Mouse (Mus musculus): ENCODE data around the gene Zfp446.
A peak's percentile ranks its signal among the peaks of the same experiment; 100 is the strongest.
"Not testable (repeated sequence)": the region's sequence is repeated elsewhere in the genome, so short reads cannot be mapped to it uniquely, and the experiment has no call there.

Gene Zfp446

DNA sequence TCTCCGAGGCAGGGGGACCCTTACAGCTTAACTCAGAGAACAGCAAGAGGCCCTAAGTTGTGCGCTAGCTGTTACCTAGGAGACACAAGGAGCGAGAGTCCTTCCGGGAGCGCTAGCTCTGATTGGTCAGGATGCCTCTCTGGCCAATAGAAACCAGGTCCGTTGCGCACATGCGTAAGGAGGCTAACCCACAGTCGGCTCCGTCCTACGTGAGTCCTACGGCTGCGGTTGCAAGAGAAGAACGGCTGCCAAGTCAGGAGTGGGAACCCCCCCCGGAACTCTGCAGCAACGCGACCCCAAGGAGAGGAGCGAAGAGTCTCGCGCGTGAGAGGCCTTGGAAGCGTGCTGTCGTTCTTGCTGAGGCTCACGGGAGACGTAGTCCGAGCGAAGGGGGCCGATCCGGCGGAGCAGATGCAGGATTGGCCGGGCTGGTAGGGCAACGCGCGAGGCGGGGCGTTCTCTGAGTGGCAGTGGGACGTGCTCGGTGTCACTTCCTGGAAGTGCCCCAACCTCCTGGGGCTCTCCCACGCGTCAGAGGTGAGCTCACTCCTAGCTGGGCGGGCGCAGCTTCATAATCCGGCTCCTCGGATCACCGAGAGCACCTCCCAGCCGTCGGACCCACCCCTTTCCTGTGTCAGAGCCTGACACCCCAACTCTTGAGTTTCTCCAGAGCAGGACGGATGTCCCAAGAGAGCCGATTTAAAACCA is at the start of gene Zfp446:
Gene Zfp446 (plus strand): TSS at position 167 of the 708 bp plus-strand sequence.
- DNase-seq (ENCODE audit: low spot score), result peak; percentile 94

DNA sequence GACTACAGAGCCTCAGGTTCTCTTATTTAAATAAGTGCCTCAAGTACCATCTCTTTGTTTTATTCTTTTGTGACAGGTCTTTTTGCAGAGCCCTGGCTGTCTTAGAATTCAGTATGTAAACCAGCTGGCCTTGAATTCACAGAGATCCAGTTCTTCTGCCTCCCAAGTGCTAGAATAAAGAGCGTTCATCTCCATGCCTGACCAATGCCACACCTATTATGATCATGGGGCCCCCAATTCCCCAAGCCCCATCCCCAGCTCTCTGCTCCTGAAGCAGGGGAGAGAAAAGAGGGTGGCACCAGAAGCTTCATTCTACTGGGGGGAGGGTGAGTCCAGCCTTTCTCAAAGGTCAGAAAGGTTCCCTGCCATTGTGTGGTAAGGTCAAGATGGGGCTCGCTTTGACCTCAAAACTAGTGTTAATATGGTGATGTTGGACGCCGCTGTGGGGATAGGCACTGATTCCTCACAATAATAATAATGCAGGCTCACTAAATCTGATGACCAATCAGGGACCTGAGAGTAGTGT is 44.0 kb upstream of the Zfp446 start:
- DNase-seq (ENCODE audit: low spot score), result no peak

DNA sequence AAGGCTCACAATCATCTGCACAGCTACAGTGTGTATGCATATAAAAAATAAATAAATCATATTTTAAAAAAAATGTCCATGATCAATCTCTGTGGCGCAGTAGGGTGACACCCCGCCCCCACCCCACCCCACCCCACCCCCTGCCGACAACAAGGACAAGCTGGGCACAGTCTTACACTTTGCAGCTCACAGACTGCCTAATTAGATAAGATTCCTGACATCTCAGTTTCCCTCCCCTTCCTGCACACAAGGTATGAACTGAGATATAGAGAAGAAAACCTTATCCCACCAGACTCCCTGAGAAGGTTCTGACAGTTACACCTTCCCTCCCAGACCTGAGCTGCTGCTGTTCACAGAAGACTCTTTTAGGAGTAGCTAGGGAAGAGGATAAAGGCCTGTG is 42.8 kb upstream of the Zfp446 start:
- no peak for DNase-seq (ENCODE audit: low spot score)

DNA sequence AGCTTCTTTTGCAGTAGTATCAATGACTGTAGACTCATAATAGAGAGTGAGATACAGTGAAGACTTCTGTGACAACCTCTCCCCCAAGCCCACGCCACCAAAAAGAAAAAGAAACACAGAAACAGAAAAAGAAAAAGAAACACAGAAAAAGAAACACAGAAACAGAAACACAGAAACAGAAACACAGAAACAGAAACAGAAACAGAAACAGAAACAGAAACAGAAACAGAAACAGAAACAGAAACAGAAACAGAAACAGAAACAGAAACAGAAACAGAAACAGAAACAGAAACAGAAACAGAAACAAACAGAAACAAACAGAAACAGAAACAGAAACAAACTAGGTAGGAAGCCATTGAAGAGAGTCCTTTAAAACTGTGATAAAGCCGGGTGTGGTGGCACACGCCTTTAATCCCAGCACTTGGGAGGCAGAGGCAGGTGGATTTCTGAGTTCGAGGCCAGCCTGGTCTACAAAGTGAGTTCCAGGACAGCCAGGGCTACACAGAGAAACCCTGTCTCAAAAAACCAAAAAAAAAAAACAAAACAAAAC is 40.3 kb upstream of the Zfp446 start:
- not testable (repeated sequence) for DNase-seq (ENCODE audit: low spot score)

DNA sequence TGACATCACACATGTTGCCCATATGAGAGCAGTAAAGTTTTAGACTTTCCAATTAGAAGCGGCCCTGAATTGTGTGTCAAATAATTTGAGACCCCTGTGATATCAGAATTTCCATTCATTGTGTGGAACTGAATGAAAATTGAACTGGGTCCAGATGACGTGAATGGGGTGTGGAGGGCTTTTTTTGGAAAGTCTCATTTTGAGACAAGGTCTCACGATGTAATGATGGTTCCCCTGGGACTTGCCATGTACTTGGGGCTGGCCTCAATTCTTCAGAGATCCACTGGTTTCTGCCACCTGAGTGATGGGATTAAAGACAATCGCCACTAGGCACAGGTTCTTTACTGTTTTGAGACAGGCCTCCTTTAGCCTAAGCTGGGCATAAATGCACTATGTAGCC is 37.0 kb upstream of the Zfp446 start:
- DNase-seq (ENCODE audit: low spot score), result no peak

DNA sequence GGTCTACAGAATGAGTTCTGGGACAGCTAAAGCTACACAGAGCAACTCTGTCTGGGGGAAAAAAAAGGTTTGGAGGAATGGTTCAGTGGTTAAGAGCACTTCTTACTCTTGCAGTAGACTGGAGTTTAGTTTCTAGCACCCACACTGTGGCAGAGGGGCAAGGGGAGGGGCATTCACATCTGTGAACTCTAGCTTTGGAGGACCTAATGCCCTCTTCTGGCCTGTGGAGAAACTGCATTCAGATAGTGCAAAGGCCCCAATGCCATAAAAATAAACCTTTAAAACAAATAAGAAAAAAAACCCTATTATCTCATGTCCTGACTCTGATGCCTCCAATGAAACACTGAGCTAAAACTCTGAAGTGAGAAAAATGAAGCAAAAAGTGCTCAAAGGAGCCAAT is 34.2 kb upstream of the Zfp446 start:
- no peak for DNase-seq (ENCODE audit: low spot score)

DNA sequence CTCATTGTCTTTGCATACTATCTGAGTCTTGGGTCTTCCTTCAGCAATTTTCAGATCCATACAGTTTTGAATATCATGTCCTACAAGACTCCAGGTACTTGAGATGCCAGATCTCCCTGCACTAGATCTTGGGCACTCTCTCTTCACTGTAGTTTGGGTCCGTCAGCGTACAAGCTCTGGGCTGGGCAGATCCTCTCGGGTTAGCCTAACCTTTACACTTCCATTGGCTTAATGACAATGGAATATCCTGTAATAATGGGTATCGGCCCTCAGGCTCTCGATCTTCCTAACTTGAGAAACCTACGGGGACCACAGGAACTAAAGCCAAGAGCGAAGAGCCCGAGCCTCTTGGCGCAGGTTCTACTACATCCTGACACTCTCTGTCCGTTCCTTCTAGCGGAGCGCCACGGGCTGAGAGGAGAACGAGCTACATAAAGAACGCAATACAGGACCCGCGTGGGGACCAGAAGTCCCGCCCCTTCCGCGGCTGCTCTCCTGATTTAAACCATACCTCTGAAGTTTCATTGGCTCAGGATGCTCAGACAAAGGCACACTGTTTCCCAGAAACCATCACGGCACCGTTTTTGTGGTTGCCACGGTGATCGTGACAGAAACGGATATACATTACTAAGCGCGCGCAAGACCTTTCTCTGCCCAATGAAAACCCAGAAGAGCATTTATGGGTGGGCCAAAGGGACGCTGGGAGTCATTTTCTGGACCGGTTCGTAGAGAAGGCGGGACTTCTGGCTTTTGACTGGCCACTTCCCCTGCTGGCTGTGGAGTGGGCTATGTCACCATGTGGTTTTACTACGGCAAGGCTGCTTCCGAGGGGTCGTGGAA is 28.4 kb upstream of the Zfp446 start:
- peak; percentile 89 for DNase-seq (ENCODE audit: low spot score)

DNA sequence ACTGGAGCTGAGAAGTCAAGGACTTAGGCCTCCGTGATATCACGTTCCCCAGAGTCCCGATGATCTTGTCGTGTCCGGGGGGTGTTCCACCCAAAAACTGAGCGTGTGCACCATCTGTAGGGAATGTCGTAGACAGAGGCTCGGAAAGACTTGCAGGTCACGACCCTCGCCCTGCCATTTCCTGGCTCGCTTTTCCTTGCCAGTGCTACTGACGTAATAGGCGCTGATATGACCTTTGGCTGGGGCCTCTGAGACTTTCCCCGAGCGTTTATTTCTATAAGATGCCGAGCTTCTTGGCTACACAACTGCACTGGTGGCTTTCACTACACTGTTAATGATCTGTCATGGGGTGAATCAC is 27.8 kb upstream of the Zfp446 start:
- no peak for DNase-seq (ENCODE audit: low spot score)

DNA sequence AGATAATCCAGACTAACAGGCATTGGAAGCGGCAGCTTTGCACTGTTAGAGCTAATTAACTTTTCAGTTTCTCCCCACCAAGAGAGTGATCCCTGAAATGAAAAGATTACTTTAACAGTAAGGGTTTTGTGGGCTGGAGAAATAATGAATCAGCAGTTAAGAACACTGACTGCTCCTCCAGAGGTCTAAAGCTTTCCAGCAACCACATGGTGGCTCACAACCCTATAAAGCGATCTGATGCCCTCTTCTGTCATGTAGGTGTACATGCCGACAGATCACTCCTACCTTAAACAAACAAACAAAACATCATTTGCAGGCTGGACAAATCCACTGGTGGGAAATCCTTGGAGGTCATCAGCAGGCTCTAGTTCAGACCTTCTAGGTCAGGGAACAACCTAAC is 22.8 kb upstream of the Zfp446 start:
- no peak for DNase-seq (ENCODE audit: low spot score)

DNA sequence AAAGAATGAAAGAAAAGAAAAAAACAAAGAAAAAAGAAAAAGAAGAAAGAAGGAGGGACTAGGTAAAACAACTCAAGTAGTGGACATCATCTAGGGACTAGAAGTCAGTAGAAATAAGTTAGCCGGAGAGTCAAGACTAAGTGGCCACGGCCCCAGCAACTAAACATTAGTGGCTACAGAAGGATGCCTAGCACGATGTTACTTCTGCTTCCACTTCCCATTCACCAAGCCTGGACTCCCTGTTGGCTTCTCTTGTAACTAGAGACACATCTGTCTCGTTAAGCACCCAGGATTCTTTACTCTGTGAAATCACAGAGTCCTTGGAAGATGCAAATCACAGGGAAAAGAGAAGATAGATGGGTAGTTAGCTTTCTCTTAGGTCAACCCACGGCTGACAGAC is 20.1 kb upstream of the Zfp446 start:
- no peak for DNase-seq (ENCODE audit: low spot score)

DNA sequence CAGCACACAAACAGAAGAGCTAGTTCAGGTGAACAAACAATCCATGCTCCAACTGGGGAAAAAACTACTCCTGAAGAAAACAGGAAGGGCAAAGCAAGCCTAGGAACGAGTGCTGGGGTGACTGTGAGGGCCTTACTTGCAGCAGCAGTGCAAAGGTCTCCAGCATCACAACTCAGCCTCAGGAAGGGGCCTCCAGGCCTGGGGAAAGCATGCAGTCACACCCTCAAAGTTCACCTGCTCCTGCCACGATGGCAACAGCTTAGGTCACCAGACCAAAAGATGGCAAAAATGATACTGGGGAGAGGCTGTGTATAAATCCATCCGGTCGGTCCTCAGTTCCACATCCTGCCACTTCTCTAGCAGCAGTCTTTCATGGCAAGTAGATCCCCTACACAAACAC is 18.7 kb upstream of the Zfp446 start:
- DNase-seq (ENCODE audit: low spot score), result no peak

DNA sequence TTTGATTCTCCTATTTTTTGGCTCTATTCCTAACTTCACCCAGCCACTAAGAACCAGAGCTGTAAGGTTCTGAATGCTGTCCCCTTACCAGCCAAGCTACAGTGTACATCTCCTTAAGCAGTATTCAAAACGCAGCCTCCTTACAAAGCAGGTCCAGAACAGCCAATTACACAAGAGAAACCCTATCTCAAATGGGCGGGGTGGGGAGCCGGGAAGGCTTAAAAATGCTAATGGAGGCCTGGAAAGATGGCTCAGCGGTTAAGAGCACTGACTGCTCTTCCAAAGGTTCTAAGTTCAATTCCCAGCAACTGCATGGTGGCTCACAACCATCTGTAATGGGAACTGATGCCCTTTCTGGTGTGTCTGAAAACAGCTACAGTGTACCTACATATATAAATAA is 17.9 kb upstream of the Zfp446 start:
- DNase-seq (ENCODE audit: low spot score), result no peak

DNA sequence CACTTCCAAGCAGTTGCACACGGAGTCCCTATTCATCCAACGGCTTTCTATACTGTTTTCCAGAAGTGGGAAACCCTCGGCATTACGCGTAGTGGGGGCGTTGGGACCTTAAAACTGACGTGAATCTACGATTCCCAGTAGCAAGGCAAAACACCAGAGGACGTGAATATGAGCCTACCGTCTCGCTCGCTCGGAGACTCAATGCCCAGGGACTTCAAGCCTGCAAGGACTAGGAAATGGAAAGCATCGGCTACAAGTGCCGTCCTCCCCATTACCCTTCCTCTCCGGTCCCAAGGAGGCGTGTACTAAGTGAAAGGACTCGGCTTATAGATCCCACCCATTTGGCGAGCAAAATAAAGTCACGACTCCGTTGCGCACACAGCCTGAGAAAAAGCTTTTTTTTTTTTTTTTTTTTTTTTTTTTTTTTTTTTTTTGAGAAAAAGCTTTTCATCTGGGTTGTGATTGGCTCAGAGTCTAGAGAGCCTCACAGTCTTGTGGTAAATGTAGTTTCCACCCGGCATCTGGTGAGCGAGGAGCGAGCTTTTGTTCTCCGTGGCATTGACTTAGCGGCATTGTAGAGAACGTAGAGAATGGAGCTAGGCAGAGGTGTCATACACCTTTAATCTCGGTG is 16.0 kb upstream of the Zfp446 start:
- DNase-seq (ENCODE audit: low spot score), result peak; percentile 52

DNA sequence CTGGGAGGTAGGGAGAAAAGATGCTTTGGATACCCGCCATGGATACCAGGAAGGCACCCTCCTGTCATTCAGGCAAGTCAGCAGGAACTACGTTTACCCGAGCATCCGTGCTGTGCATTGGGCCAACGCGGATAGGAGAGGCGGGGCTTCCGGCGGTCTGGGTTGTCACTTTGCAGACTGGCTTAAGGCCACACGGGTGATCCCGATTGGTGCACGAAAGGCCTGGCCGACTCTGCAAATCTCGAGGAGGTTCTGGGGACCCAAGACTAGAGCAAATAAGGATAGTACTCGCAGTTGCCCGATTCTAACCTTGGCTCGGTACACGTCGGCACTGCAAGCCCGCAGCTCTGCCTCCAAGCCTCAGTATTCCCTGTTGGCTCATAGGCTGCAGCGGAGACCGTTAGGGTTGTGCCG is 12.0 kb upstream of the Zfp446 start, which contains the start of gene Zfp324:
Gene Zfp324 (plus strand): TSS at position 161 of the 414 bp plus-strand sequence.
- peak; percentile 76 for DNase-seq (ENCODE audit: low spot score)

DNA sequence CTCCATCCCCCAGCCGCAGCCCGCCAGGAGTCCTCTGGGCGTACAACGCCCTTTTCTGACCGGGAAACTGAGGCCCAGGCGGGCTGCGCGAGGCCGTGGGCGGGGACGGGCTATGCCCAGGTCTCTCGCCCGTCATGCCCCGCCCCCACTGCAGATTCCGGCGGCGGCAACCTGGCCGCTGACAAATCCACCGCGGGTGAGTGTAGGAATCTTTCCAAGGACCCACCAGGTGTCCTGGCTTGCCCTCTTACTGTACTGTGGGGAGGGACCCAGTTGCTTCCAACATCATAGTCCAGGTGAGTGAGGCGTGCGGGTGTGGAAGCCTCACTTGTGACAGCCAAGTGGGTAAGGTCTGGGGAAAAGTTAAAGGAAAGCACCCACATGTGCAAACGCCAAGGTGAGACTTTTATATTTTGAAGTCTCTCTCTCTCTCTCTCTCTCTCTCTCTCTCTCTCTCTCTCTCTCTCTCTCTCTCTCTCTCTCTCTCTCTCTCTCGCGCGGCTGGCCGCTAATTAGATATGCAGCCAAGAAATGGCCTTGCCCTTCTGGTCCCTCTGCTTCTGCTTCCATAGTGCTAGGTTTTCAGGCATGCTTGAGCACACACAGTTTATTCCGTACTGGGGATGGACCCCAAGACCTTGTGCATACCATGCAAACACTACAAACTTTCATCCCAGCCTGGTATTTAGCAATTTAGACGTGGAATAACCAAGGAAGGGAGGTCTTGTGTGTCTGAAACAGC is 11.4 kb upstream of the Zfp446 start:
- DNase-seq (ENCODE audit: low spot score), result peak; percentile 66

DNA sequence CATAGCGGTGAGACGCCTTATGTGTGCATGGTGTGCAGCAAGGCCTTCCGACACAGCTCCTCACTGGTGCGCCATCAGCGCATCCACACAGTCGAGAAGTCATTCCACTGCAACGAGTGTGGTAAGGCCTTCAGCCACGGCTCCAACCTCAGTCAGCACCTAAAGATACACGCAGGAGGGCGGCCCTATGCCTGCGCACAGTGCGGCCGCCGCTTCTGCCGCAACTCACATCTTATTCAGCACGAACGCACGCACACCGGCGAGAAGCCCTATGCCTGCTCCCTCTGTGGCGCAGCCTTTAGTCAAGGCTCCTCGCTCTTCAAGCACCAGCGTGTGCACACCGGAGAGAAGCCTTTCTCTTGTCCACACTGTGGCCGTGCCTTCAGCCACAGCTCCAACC is 6.7 kb upstream of the Zfp446 start:
- DNase-seq (ENCODE audit: low spot score), result no peak

DNA sequence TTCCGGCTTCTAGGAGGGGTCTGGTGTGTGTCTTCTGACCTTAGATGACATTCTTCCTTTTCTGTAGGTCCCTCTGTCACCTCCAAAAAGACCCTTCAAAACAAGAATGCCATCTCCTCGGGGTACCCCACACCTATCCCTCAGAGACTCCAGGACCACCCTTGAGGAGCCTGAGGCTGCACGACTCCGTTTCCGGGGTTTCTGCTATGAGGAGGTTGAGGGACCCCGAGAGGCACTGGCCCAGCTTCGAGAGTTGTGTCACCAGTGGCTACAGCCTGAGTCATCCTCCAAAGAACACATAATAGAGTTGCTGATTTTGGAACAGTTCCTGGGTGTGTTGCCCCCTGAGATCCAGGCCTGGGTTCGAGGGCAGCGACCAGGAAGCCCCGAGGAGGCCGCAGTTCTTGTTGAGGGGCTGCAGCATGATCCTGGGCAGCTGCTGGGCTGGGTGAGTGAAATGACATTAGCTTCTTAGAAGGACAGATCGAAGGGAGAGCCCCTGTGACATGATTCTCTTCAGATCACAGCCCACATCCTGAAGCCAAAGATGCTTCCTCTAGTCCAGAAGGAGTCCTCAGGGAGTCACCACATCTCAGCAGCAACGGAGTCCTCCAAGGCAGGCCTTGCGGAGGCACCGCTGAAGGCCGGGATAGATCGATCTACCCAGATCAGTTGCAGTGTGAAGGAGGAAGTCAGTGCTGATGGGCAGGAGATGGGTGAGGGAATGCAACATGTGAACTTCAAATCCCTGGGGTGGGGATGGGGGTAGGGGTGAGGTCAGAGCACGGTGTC is 1.5 kb downstream of the Zfp446 start:
- DNase-seq (ENCODE audit: low spot score), result no peak

DNA sequence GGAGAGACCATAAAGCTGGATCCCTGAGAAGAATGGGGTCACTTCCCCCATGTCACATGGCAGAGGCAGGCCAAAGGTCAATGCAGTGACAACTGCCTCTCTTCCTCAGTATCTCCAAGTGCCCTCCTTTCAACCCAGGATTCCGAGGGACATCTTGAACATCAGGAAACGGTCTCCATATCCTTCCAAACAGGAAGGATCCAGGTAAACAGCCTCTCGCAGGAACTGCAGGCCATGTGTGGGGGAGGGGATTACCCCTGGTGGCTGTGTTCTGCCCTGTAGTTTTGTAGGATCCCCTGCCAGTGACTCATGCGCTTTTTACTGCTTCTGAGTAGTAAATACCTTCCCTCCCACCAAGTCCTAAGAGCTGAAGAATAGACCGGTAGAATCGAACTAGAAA is 2.1 kb downstream of the Zfp446 start:
- no peak for DNase-seq (ENCODE audit: low spot score)

DNA sequence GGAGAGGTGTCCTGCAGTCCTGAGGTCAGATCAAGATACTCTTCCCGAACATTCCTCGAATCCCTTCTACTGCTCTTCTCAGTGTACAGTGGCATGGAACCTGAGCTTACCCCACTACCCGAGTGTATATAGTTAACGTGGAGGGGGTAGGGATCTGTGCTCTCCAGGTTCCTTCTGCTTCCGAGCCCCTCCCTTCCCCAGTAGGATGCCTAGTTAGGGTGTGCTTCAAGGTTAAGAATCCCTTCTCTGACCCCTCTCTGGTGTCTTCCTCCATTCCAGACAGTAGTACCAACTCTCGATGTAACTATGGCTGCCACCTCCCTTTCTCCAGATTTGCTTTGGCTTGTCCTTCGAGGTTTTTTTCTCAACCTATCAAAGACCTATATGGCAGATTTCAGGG is 2.6 kb downstream of the Zfp446 start:
- DNase-seq (ENCODE audit: low spot score), result no peak

DNA sequence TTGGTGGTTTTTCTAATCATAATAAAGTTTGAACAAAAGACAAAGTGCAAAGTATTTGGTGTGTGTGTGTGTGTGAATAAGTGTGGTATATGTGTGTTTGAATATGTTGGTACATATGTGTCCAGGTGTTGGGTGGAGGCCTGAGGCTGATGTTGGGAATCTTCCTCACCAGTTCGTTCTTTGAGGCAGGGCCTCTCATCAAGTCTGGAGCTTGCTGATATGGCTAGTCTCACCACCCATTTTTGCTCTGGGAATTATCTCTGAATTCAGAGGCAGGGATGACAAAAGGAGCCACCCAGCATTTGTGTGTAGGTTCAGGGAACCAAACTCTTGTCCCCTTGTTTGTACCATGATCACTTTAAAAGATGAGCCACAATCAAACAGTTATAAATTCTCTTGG is 8.1 kb downstream of the Zfp446 start:
- no peak for DNase-seq (ENCODE audit: low spot score)

DNA sequence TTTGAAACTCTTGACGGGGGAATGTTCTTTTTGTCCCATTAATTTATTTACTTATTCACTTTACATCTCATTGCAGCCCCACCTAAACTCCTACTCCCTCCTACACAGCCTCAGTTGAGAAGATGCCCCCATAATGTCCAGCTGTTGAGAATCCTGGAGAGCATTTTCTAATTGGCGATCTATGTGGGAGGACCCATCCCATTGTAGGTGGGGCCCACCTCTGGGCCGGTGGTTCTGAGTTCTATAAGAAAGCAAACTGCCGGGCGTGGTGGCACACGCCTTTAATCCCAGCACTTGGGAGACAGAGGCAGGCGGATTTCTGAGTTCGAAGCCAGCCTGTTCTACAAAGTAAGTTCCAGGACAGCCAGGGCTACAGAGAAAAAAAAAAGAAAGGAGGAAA is 9.3 kb downstream of the Zfp446 start:
- DNase-seq (ENCODE audit: low spot score), result no peak

All from spleen, adult 12 weeks (tissue).